Mouse (Mus musculus): ENCODE data around the gene Pbld2.
A peak's percentile ranks its signal among the peaks of the same experiment; 100 is the strongest.

The Pbld2 gene

DNA sequence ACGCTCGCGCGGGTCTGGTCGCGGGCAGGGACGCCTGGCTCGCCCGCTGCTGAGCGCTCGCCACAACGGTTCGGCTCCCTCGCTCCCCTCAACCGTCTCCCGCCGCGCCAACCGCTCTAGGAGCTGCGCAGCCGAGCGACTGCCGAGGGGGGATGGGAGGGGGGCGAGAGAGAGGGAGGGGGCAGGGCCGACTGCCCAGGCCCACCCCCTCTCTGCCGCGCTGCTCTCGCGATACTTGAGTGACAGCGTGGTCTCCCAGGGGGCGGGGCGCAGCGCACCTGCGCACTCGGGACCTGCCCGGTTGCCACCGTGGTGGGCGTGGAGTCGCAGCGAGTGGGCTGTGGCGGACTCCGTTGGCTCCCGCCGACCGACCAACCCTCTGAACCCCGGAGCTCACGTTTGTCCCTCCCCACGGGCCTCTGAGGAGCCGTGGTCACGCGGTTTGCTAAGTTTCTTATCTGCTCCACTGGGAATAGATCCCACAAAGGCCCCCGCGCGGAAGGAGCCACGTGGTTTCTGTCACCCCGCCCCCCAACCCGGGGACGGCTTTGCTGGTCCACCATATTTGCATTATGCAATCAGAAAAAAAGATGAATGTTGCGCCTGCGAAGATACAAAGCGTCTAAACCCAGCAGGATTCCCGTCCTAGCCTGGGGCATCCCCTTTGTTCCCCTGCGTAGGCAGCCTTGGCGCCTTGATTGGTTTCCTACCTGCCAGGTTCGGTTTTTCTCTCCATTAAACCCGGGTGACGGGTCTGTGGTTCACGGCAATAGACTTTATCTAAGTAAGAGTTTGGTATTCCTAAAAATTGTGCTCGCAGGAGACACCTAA is at the start of gene Pbld2, which contains the start of gene Hnrnph3:
TSS of gene Pbld2 (plus strand) at position 567 of the 831 bp plus-strand sequence.
TSS of gene Hnrnph3 (minus strand) at position 469 of the 831 bp plus-strand sequence.
- peak; percentile 98 for DNase-seq

- DNase-seq, result no peak
Measured at GRCm38 (mm10) chr10:62979667-62980038, 44.5 kb upstream of the Pbld2 start.

GRCm38 (mm10) chr10:62980039-62980954 is 43.8 kb upstream of the Pbld2 start, which contains the start of gene Rufy2:
Gene Rufy2 (plus strand): TSS chr10:62980223.
- DNase-seq, result peak; percentile 95

GRCm38 (mm10) chr10:62984072-62984471 is 40.0 kb upstream of the Pbld2 start:
- DNase-seq, result no peak

GRCm38 (mm10) chr10:62984495-62984894 is 39.6 kb upstream of the Pbld2 start:
- no peak for DNase-seq

DNA sequence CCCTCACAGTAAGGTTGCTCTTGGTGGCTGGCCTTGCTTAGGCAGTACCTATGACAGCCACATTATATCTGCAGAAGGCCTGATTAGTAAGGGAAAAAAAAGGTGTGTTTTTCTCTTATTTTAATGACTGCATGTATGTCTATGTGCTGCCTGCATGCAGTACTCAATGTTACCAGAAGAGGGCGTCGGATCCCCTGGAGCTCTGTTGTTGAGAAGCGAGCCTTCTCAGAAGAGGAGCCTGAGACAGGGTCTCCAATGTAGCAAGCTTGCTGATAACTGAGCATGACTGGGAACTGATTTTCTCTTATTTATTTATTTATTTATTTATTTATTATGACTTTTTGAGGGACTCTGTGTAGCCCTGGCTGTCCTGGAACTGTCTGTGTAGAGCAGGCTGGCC is 36.8 kb upstream of the Pbld2 start:
- DNase-seq, result no peak

- DNase-seq, result no peak
Measured at GRCm38 (mm10) chr10:62990636-62991035, 33.5 kb upstream of the Pbld2 start.

GRCm38 (mm10) chr10:62993991-62994390 is 30.1 kb upstream of the Pbld2 start:
- DNase-seq, result no peak

DNA sequence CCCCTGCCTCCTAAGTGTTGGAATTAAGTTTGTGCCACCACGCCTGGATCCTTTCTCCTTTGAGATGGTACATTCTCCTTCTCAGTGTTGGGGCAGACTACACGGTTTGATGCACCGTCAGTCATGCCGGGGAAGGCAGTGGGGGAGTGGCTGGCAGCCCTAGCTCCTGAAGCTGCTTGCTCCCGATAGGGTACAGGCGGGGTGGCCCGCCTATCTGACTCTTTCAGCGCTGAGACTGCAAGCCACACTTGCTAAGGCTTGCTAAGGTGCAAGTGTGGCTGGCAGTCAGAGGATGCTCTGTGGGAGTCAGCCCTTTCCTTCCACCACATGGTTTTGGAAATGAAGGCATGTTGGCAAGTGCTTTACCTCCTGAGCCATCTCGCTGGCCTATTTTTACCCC is 23.5 kb upstream of the Pbld2 start:
- DNase-seq, result no peak

DNA sequence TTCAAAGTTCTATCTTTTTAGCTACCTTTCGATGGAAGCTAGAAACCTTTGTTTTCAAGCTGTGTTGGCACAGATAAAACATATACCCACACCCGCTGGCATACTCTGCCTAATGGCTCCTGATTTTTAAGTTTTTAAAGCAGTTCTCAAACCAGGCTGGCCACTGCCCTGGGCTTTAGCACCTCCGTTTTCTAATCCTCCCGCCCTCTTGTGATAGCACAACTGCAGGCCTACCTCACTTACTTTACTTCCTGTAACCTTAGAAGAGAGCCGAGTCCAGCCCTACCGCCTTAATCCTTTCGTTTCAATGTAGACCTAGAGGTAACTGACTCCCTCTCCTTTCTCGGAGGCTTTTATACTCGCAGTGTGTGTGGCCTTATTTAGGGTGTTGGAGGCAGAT is 20.9 kb upstream of the Pbld2 start:
- no peak for DNase-seq

DNA sequence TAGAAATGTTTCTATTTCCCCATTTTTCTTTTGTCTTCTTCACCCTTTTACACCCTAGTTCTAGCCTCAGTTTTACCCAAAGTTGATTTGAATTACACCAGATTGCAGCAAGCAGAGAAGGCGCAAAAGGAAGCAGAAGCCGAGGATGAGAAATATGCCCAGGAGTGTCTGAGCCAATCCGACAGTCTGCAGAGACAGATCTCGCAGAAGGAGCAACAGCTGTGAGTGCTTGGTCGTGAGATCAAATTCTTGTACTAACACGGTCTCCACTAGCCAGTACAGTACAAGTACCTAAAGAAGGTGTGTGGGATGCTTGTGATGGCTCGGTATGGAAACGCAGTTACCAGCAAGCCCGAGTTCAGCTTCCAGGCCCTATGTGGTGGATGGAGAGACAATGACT is 19.6 kb upstream of the Pbld2 start:
- DNase-seq, result no peak

DNA sequence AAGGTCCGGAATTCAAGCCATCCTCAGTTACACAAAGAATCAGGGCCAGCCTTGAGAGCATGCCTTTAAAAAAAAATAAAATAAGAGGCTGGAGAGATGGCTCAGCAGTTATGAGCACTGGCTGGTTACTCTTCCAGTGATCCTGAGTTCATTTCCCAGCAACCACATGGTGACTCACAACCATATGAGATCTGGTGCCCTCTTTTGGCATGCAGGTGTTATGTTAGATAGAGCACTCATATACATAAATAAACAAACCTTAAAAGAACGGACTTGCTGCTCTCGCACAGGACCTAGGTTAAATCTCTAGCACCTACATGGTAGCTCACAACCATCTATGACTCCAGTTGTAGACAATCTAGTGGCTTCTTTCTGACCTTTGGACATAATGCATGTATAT is 15.9 kb upstream of the Pbld2 start:
- no peak for DNase-seq

- no peak for DNase-seq
Measured at GRCm38 (mm10) chr10:63010268-63010667, 13.8 kb upstream of the Pbld2 start.

- peak; percentile 26 for DNase-seq
Measured at GRCm38 (mm10) chr10:63011556-63011955, 12.6 kb upstream of the Pbld2 start.

GRCm38 (mm10) chr10:63013476-63013875 is 10.6 kb upstream of the Pbld2 start:
- no peak for DNase-seq

- no peak for DNase-seq
Measured at GRCm38 (mm10) chr10:63014168-63014567, 9.9 kb upstream of the Pbld2 start.

DNA sequence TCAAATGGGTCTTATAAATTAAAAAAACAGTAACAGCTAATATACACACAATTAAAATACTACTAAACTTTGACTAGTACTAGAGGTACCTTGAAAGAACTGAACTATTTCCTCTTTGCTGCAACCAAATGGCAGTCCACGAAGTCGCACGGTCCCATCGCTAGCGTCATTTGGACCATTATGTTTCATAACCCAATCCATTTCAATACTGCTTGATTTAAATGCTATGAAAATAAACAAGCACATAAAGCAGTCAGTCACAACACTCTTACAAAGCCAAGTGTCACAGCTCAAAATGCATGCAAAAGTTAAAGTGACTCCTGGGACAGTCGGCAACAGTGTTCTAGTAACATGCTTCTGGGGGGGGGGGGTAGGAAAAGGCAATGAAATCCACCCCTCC is 4.8 kb upstream of the Pbld2 start:
- DNase-seq, result no peak

- no peak for DNase-seq
Measured at GRCm38 (mm10) chr10:63021702-63022101, 2.4 kb upstream of the Pbld2 start.

DNA sequence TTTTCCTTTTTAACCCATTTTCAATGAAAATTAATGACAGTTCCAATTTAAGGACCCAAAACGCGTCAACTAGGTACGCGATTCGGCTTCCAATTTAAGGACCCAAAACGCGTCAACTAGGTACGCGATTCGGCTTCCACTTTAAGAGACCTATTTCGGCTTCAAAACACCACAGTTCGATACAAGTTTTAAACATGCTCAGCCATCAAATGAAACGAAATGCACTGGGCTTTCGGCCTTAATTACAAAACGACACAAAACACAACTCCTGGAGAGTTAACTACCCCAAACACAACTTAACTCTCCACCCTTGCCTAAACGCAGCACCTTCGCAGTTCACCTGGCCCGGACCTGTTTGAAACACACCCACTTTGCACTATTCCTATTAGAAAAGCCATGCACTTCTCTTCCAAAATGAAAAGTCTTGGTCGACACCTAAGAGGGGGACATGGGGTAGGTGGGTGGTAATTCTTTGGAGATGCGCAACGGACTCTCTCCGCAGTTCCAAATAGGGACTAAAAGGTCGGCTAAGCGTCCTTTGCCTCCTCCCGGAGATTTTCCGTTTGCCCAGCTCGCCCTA is 1.5 kb upstream of the Pbld2 start:
- no peak for DNase-seq

DNA sequence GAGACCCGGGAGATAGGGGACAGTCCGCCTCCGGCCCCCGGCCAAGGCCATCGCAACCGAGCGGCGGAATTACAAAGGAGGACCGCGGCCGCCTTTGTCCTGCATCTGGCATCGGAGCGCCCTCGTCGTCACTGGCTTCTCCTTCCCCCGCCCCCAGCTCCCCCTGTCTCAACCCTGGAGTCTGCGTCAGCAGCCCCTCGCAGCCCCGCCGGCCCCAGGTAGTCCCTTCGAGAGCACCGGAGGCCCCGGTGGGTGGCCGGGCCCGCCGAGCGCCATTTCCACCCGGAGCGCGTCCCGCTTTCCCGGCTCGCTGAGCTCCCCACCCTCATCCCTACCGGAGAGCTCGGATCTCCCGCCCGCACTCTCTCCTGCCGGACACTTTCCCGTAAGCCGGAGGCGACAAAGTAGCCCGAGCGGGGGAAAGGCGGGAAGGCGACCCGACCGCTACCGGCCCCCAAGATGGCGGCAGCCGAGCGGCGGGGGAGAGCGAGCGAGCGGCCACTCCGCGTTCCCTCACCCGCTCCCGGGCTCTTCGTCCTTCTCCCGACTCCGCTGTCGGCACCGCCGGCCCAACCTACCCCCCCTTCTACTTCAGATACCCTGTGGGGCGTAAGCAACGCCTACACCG is 880 bp upstream of the Pbld2 start:
- DNase-seq, result peak; percentile 70

- DNase-seq, result peak; percentile 66
Measured at GRCm38 (mm10) chr10:63024580-63024910, 430 bp downstream of the Pbld2 start.

DNA sequence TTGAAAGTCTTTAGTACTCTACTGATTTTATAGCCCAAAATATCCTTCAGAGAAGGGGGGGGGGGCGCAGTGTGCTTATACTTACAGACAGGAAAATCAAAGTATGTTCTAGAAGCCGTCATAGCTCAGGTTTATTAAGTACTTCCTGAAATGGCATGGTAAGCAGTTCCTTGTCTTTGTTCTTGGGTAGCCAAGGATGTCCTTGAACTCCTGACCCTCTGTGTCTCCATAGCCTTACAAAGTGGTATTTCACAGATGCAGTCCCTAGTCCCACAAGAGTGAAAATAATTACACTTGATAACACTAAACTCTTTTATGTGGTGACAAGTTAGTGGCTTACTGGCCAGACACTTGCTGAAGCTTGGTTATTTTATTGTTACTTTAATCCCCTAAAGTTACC is 901 bp downstream of the Pbld2 start:
- DNase-seq, result no peak

DNA sequence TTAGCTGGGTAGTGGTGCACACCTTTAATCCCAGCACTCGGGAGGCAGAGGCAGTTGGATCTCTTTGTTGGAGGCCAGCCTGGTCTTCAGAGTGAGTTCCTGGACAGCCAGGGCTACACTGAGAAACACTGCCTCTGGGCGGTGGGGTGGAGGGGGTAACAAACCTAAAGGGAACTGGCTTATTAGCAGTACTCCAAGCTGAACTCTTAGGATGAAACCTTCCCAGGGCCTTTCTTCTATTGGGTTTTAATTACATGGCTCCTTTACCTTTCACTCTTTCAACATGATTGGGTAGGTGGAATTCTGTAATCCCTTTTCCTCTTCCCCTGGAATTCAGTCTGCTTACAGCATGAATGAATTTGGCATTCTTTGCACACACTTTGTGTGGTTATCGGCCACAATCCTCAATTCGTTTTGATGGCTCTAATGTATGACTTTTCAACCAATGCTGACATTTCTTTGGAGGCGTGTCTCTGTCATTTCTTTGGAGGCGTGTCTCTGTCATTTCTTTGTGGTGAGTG is 1.4 kb downstream of the Pbld2 start:
- no peak for DNase-seq
